Mouse (Mus musculus) heart, postnatal 0 days (tissue): ENCODE data around the gene Akap3. TPM values are rescaled to one million over a fixed set of nuclear protein-coding genes. Genes with fewer than 3 reads are reported as not detected.

Experiments
- ATAC-seq: fragments of 200-750 bp; cut with Nextera tagmentation; 2 replicates; pipeline ENCODE4 v1.8.0; 2017; ENCODE audit warnings: low read depth, moderate number of reproducible peaks, moderate library complexity; ENCODE audit not compliant: insufficient read depth
- DNase-seq: peaks from one replicate; pipeline ENCODE4 v3.0.0-alpha.2; 2016; ENCODE audit warnings: low spot score
- H3K27ac ChIP-seq: fragments of 300-500 bp; sonication (generic); 2 replicates; pipeline ENCODE4 v1.5.1; 2014; ENCODE audit warnings: low read depth, mild to moderate bottlenecking
- H3K27me3 ChIP-seq: fragments of 300-500 bp; sonication (generic); 2 replicates; pipeline ENCODE4 v1.6.1; 2014; ENCODE audit warnings: low read length, mixed read lengths; ENCODE audit not compliant: control insufficient read depth, insufficient read depth
- H3K36me3 ChIP-seq: fragments of 300-500 bp; sonication (generic); replicated peaks from 2 replicates; pipeline ENCODE4 v1.6.1; 2014; ENCODE audit warnings: low read length, mixed read lengths; ENCODE audit not compliant: control insufficient read depth, insufficient read depth
- H3K4me1 ChIP-seq: fragments of 300-500 bp; sonication (generic); 2 replicates; pipeline ENCODE4 v1.6.1; 2014; ENCODE audit warnings: antibody characterized with exemption; ENCODE audit not compliant: control insufficient read depth, insufficient read depth
- H3K4me2 ChIP-seq: fragments of 300-500 bp; sonication (generic); 2 replicates; pipeline ENCODE4 v1.6.1; 2014; ENCODE audit warnings: low read depth, mild to moderate bottlenecking, low read length, moderate library complexity
- H3K4me3 ChIP-seq: fragments of 300-500 bp; sonication (generic); 2 replicates; pipeline ENCODE4 v1.5.1; 2014; ENCODE audit warnings: low read depth, low read length
- H3K9ac ChIP-seq: fragments of 300-500 bp; sonication (generic); replicated peaks from 2 replicates; pipeline ENCODE4 v1.6.1; 2014; ENCODE audit warnings: low read depth, low read length, mixed read lengths
- H3K9me3 ChIP-seq: fragments of 300-500 bp; sonication (generic); replicated peaks from 2 replicates; pipeline ENCODE4 v1.6.1; 2016; ENCODE audit warnings: low read length; ENCODE audit not compliant: control insufficient read depth
- CTCF ChIP-seq: IDR thresholded peaks from 2 replicates; pipeline ENCODE4 v1.5.1; 2016; ENCODE audit warnings: antibody characterized with exemption, control low read depth, low read depth
- EP300 ChIP-seq: IDR thresholded peaks from 2 replicates; pipeline ENCODE4 v1.6.1; 2016; ENCODE audit warnings: antibody characterized with exemption, low read depth
- WGBS: fragments of 180-500 bp; shearing (Covaris S2); extraction: QIAGEN DNeasy Blood & Tissue Kit; methylation state at CpG from one replicate; pipeline ENCODE4 v1.1.7; 2014; 5-methylcytosine and 5-hydroxymethylcytosine counted together
- polyA plus RNA-seq: library from polyadenylated mRNA; unstranded; fragments of >200 nt; fragmentation: Nextera tagmentation; extraction: Ambion mirVana; gene quantifications from 2 replicates; pipeline ENCODE4 v1.2.1, GENCODE M21; 2015
- total RNA-seq: library from RNA; depleted of rRNA; stranded (reverse); fragments of >200 nt; gene quantifications from 2 replicates; pipeline ENCODE4 v1.2.3, GENCODE M21; 2014; ENCODE audit warnings: low replicate concordance; rRNA removed

The Akap3 gene
- total RNA-seq (not detected in 2 replicates), polyA plus RNA-seq (not detected in 2 replicates)

GRCm38 (mm10) chr6:126852881-126853280, at the start of gene Akap3:
TSS of gene Akap3 (plus strand) at chr6:126853098.
- Histone ChIP-seq H3K27me3 (no peaks in the 10 kb centered on the region), H3K27ac (no peak within 1 kb of the TSS), H3K9ac (no peak within 1 kb of the TSS), H3K36me3 (no peaks in the 10 kb centered on the region), H3K4me3 (no peak within 1 kb of the TSS), H3K4me2 (no peak within 1 kb of the TSS), H3K4me1 (peaks cover 11% of the 10 kb centered on the region), H3K9me3 (no peaks in the 10 kb centered on the region)
- ATAC-seq: no peak
- TF ChIP-seq EP300: no peak
- TF ChIP-seq CTCF: no peak
- no peak for DNase-seq

- 79% methylated on average over 3 of the region's 3 CpGs for WGBS
- no peaks in the 10 kb centered on the region for H3K27me3 ChIP-seq
- H3K4me1 ChIP-seq: no peaks in the 10 kb centered on the region
- TF ChIP-seq CTCF (no peak), EP300 (no peak)
- no peak overlapping the region for H3K4me2 ChIP-seq
- H3K27ac ChIP-seq: no peak overlapping the region
- H3K9me3 ChIP-seq: no peaks in the 10 kb centered on the region
- H3K9ac ChIP-seq: no peak overlapping the region
- no peaks in the 10 kb centered on the region for H3K36me3 ChIP-seq
- H3K4me3 ChIP-seq: no peak overlapping the region
- ATAC-seq (no peak), DNase-seq (no peak)
Measured at GRCm38 (mm10) chr6:126806783-126807182, 46.1 kb upstream of the Akap3 start.

GRCm38 (mm10) chr6:126808134-126808533, 44.8 kb upstream of the Akap3 start:
- 41% methylated on average over 4 of the region's 4 CpGs for WGBS
- DNase-seq (peak; percentile 16), ATAC-seq (0 out of 2 replicates have a peak, but pooled peaks have one; percentile 44)
- H3K4me3 ChIP-seq: no peak overlapping the region
- H3K4me1 ChIP-seq: no peaks in the 10 kb centered on the region
- no peaks in the 10 kb centered on the region for H3K9me3 ChIP-seq
- TF ChIP-seq EP300 (no peak), CTCF (no peak)
- no peaks in the 10 kb centered on the region for H3K36me3 ChIP-seq
- H3K9ac ChIP-seq: no peak overlapping the region
- no peak overlapping the region for H3K4me2 ChIP-seq
- H3K27me3 ChIP-seq: no peaks in the 10 kb centered on the region
- H3K27ac ChIP-seq: no peak overlapping the region

GRCm38 (mm10) chr6:126808561-126808960, 44.3 kb upstream of the Akap3 start:
- H3K9ac ChIP-seq: no peak overlapping the region
- H3K9me3 ChIP-seq: no peaks in the 10 kb centered on the region
- no peaks in the 10 kb centered on the region for H3K4me1 ChIP-seq
- H3K27ac ChIP-seq: no peak overlapping the region
- no peak for DNase-seq
- H3K27me3 ChIP-seq: no peaks in the 10 kb centered on the region
- no peak overlapping the region for H3K4me2 ChIP-seq
- no peaks in the 10 kb centered on the region for H3K36me3 ChIP-seq
- no peak for ATAC-seq
- TF ChIP-seq CTCF (no peak), EP300 (no peak)
- H3K4me3 ChIP-seq: no peak overlapping the region
- 78% methylated on average over 8 of the region's 8 CpGs for WGBS

DNA sequence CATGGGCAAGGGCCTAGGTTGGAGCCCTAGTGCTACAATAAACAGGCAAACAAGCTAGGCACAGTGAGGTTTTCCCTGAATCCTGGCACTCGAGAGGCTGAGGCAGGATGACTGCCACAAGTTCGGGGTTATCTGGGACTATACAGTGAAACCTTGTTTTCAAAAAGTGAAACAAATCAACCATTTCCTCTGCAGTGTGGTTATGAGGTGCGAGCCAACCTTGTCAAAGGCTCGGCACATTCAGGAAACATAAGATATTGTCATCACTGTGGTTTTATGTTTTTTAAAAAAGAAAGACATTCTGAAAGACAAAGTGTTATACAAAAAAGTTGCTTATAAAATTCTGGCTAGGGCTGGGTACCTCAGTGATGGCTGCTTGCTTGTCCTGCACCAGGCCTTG, 41.4 kb upstream of the Akap3 start:
- Histone ChIP-seq H3K27ac (no peak overlapping the region), H3K4me1 (no peaks in the 10 kb centered on the region), H3K27me3 (no peaks in the 10 kb centered on the region), H3K9ac (no peak overlapping the region), H3K4me3 (no peak overlapping the region), H3K36me3 (no peaks in the 10 kb centered on the region), H3K4me2 (no peak overlapping the region), H3K9me3 (no peaks in the 10 kb centered on the region)
- no peak for DNase-seq
- no peak for TF ChIP-seq CTCF
- TF ChIP-seq EP300: no peak
- ATAC-seq: no peak
- WGBS: 67% methylated on average over 4 of the region's 4 CpGs

DNA sequence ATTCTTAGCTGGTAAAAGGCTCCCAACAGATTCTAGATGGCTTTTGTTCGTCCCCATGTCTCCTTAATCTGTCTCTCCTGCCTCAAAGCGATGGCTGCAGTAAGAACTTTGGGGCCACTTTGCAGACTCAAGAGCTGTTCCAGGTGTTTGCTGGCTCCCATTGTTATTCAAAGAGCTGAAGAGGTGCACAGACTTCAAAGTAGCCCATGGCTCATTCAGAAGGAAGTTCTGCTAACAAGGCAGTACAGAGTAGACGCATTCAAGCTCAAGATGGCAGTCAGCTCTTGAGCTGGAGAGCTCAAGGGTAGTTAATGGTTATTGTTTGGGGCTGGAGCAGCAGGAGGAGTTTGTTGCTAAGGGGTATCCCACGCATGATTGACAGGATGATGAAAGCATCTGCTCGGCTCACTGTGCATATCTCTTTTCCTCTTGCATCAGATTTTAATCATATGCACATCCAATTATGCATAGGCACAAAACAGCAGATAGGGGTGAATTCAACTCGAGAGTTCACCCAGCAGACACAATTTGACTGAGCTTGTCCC, 37.6 kb upstream of the Akap3 start:
- Histone ChIP-seq H3K27me3 (no peaks in the 10 kb centered on the region), H3K36me3 (peaks cover 9% of the 10 kb centered on the region), H3K9me3 (no peaks in the 10 kb centered on the region), H3K4me3 (no peak overlapping the region), H3K9ac (no peak overlapping the region), H3K4me2 (no peak overlapping the region), H3K4me1 (no peaks in the 10 kb centered on the region), H3K27ac (no peak overlapping the region)
- ATAC-seq: no peak
- WGBS: 68% methylated on average over 6 of the region's 6 CpGs
- no peak for DNase-seq
- no peak for TF ChIP-seq EP300
- TF ChIP-seq CTCF: no peak
